Mouse (Mus musculus) stomach, postnatal 0 days (tissue): ENCODE results near the gene 1700031F05Rik.
"Not testable (repeated sequence)": the region's sequence is repeated elsewhere in the genome, so short reads cannot be mapped to it uniquely, and the experiment has no call there.

Experiments
- CTCF ChIP-seq: IDR thresholded peaks from 2 replicates; pipeline ENCODE4 v1.5.1; 2016; ENCODE audit warnings: antibody characterized with exemption, low read depth, mild to moderate bottlenecking, moderate library complexity
- EP300 ChIP-seq: optimal IDR thresholded peaks from 2 replicates; pipeline ENCODE3; 2016; ENCODE audit warnings: antibody characterized with exemption

DNA sequence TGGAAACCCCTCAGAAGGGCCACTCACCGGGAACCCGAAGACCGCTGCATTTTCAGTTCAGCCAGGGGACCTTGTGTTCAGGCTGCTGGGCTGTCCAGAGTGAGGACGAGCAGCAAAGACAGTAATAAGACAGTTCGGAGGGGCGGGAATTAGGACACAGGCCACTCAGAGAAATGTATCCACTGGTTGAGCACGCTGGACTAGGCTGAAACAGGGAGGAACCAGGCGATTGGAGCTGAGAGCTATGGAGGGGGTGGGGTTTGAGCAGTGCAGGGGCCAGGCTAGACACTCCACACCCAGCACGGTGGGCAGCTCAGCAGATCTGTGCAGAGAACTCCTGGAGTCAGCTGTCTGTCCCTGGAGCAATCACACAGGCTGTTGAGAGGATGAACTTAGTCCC lies 40.8 kb upstream of the 1700031F05Rik start, which contains the start of the genes Dmrtc1a and 1700011M02Rik:
- not testable (repeated sequence) for TF ChIP-seq CTCF, EP300
